Mouse (Mus musculus) liver, postnatal 0 days (tissue): Measurements from ENCODE around the gene Timm17b. TPM values are rescaled to one million over a fixed set of nuclear protein-coding genes. Genes with fewer than 3 reads are reported as not detected.

Source experiments
- ATAC-seq: fragments of 200-750 bp; cut with Nextera tagmentation; 2 replicates; pipeline ENCODE4 v1.8.0; 2017; ENCODE audit warnings: mild to moderate bottlenecking, moderate library complexity
- DNase-seq: peaks from one replicate; pipeline ENCODE4 v3.0.0-alpha.2; 2016
- H3K27ac ChIP-seq: fragments of 300-500 bp; sonication (generic); 2 replicates; pipeline ENCODE4 v1.5.1; 2014; ENCODE audit warnings: antibody characterized with exemption, moderate library complexity, mild to moderate bottlenecking, low read depth
- H3K27me3 ChIP-seq: fragments of 300-500 bp; sonication (generic); 2 replicates; pipeline ENCODE4 v1.6.1; 2014; ENCODE audit warnings: low read length, control low read depth, mixed read lengths; ENCODE audit not compliant: insufficient read depth
- H3K36me3 ChIP-seq: fragments of 300-500 bp; sonication (generic); replicated peaks from 2 replicates; pipeline ENCODE4 v1.6.1; 2014; ENCODE audit warnings: mild to moderate bottlenecking, control low read depth, low read length, moderate library complexity, mixed read lengths; ENCODE audit not compliant: insufficient read depth
- H3K4me1 ChIP-seq: fragments of 300-500 bp; sonication (generic); 2 replicates; pipeline ENCODE4 v1.6.1; 2014; ENCODE audit warnings: antibody characterized with exemption, mild to moderate bottlenecking, control low read depth; ENCODE audit not compliant: insufficient read depth
- H3K4me2 ChIP-seq: fragments of 300-500 bp; sonication (generic); 2 replicates; pipeline ENCODE4 v1.6.1; 2014; ENCODE audit warnings: low read depth, mild to moderate bottlenecking, low read length, moderate library complexity, mixed read lengths
- H3K4me3 ChIP-seq: fragments of 300-500 bp; sonication (generic); 2 replicates; pipeline ENCODE4 v1.5.1; 2014; ENCODE audit warnings: low read depth, low read length
- H3K9ac ChIP-seq: fragments of 300-500 bp; sonication (generic); replicated peaks from 2 replicates; pipeline ENCODE4 v1.6.1; 2014; ENCODE audit warnings: mild to moderate bottlenecking, moderate library complexity
- H3K9me3 ChIP-seq: fragments of 300-500 bp; sonication (generic); 2 replicates; pipeline ENCODE4 v1.6.1; 2016; ENCODE audit warnings: mild to moderate bottlenecking, control low read depth, low read length, mixed read lengths
- CTCF ChIP-seq: sonication (generic); IDR thresholded peaks from 2 replicates; pipeline ENCODE4 v1.5.1; 2016; ENCODE audit warnings: antibody characterized with exemption, low read depth
- EP300 ChIP-seq: IDR thresholded peaks from 2 replicates; pipeline ENCODE4 v1.6.1; 2016; ENCODE audit warnings: antibody characterized with exemption, low read depth, mild to moderate bottlenecking
- WGBS: fragments of 180-500 bp; shearing (Covaris S2); extraction: QIAGEN DNeasy Blood & Tissue Kit; methylation state at CpG from one replicate; pipeline ENCODE4 v1.1.7; 2014; ENCODE audit not compliant: insufficient replicate concordance; 5-methylcytosine and 5-hydroxymethylcytosine counted together
- polyA plus RNA-seq: library from polyadenylated mRNA; unstranded; fragments of >200 nt; fragmentation: Nextera tagmentation; extraction: Ambion mirVana; gene quantifications from 2 replicates; pipeline ENCODE4 v1.2.1, GENCODE M21; 2015

The Timm17b gene
- polyA plus RNA-seq, 1 experiment from 2014 or later, result 117 TPM

DNA sequence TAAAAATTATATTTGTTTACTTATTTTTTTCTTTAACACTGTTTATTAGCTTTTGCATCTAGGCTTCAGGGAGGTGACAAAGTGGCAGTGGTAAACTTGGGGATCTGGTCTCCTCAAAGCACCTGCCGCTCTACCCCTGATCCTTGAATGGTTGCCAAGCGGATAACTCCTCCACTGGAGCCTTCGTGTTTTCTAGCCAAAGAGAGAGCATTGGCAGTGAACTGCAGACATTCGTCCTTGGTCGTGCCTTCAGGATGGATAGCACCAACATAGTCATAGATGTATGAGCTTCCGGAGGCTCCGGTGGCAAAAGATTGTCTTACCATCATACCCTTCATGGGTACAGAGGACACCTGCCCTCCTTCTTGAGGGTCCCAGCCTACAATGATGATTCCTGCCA lies 50.9 kb downstream of the Timm17b start:
- H3K4me3 ChIP-seq, result no peak overlapping the region
- no peak overlapping the region for H3K9ac ChIP-seq
- no peak overlapping the region for H3K4me2 ChIP-seq
- ATAC-seq (no peak), DNase-seq (no peak)
- WGBS, result 76% methylated on average over 7 of the region's 7 CpGs
- no peaks in the 10 kb centered on the region for H3K27me3 ChIP-seq
- TF ChIP-seq EP300 (no peak), CTCF (no peak)
- H3K36me3 ChIP-seq, result no peaks in the 10 kb centered on the region
- no peak overlapping the region for H3K27ac ChIP-seq
- no peaks in the 10 kb centered on the region for H3K9me3 ChIP-seq
- no peaks in the 10 kb centered on the region for H3K4me1 ChIP-seq

Other genes with a start within 250 kb of the Timm17b start
- gene Prickle3, start 242.1 kb upstream of the Timm17b start, polyA plus RNA-seq, result 1.7 TPM in 2 replicates
- 25.7 TPM in 2 replicates for gene Plp2, start 228.0 kb upstream of the Timm17b start, polyA plus RNA-seq
- gene Magix, start 218.1 kb upstream of the Timm17b start, polyA plus RNA-seq, result 2.4 TPM in 2 replicates
- gene Gpkow, start 202.2 kb upstream of the Timm17b start, polyA plus RNA-seq, result 8.0 and 9.3 TPM in 2 replicates
- 17.4 and 18.5 TPM in 2 replicates for gene Wdr45, start 185.0 kb upstream of the Timm17b start, polyA plus RNA-seq
- not detected in 2 replicates for gene Gm45208, start 177.1 kb upstream of the Timm17b start, polyA plus RNA-seq
- gene Praf2, start 170.9 kb upstream of the Timm17b start, polyA plus RNA-seq, result 1.9 and 2.1 TPM in 2 replicates
- 2.0 and 3.4 TPM in 2 replicates for gene Ccdc120, start 148.5 kb upstream of the Timm17b start, polyA plus RNA-seq
- gene Tfe3, start 136.8 kb upstream of the Timm17b start, polyA plus RNA-seq, result 9.6 and 10.3 TPM in 2 replicates
- gene Gripap1, start 109.6 kb upstream of the Timm17b start, polyA plus RNA-seq, result 15.4 and 16.4 TPM in 2 replicates
- 0.09 and 0.15 TPM in 2 replicates for gene Kcnd1, start 77.1 kb upstream of the Timm17b start, polyA plus RNA-seq
- gene Otud5, start 58.0 kb upstream of the Timm17b start, polyA plus RNA-seq, result 22.2 and 25.0 TPM in 2 replicates
- gene Pim2, start 21.1 kb upstream of the Timm17b start, polyA plus RNA-seq, result 3.0 and 3.3 TPM in 2 replicates
- gene Slc35a2, start 15.3 kb upstream of the Timm17b start, polyA plus RNA-seq, result 7.1 and 9.0 TPM in 2 replicates
- 39.2 and 41.9 TPM in 2 replicates for gene Pqbp1, start 88 bp upstream of the Timm17b start, polyA plus RNA-seq
- not detected in 2 replicates for gene Gm10491, start 8.5 kb downstream of the Timm17b start, polyA plus RNA-seq
- not detected in 2 replicates for gene Gm10490, start 10.2 kb downstream of the Timm17b start, polyA plus RNA-seq
- 0.06 TPM in 1 of 2 replicates, not detected in the other for gene Pcsk1n, start 20.5 kb downstream of the Timm17b start, polyA plus RNA-seq
- not detected in 2 replicates for gene Eras, start 29.2 kb downstream of the Timm17b start, polyA plus RNA-seq
- 10.3 and 11.8 TPM in 2 replicates for gene Hdac6, start 48.5 kb downstream of the Timm17b start, polyA plus RNA-seq
- gene Gata1, start 78.7 kb downstream of the Timm17b start, polyA plus RNA-seq, result 39.8 and 43.2 TPM in 2 replicates
- 2.6 and 4.3 TPM in 2 replicates for gene Glod5, start 119.1 kb downstream of the Timm17b start, polyA plus RNA-seq
- 13.9 and 15.8 TPM in 2 replicates for gene Suv39h1, start 175.4 kb downstream of the Timm17b start, polyA plus RNA-seq
- 2.4 and 2.9 TPM in 2 replicates for gene Was, start 191.1 kb downstream of the Timm17b start, polyA plus RNA-seq
- gene Wdr13, start 233.5 kb downstream of the Timm17b start, polyA plus RNA-seq, result 4.6 and 5.6 TPM in 2 replicates
- 413 and 415 TPM in 2 replicates for gene Rbm3, start 246.5 kb downstream of the Timm17b start, polyA plus RNA-seq